Mouse (Mus musculus): ENCODE measurements around the gene Nom1.
"Not testable (repeated sequence)": the region's sequence is repeated elsewhere in the genome, so short reads cannot be mapped to it uniquely, and the experiment has no call there.

Gene Nom1

GRCm38 (mm10) chr5:29434228-29434871, at the start of gene Nom1:
Gene Nom1 (plus strand): TSS chr5:29434664.
- DNase-seq = peak; percentile 85 to 90

- no peak for DNase-seq
Measured at GRCm38 (mm10) chr5:29387591-29387990, 46.9 kb upstream of the Nom1 start.

GRCm38 (mm10) chr5:29388181-29388943, 46.1 kb upstream of the Nom1 start:
- DNase-seq = no peak

- peak; percentile 50 to 79 for DNase-seq
Measured at GRCm38 (mm10) chr5:29388944-29389765, 45.3 kb upstream of the Nom1 start.

- no peak for DNase-seq
Measured at GRCm38 (mm10) chr5:29398427-29398826, 36.0 kb upstream of the Nom1 start.

GRCm38 (mm10) chr5:29410854-29411253, 23.6 kb upstream of the Nom1 start:
- DNase-seq = no peak

GRCm38 (mm10) chr5:29413041-29413440, 21.4 kb upstream of the Nom1 start:
- DNase-seq = no peak

GRCm38 (mm10) chr5:29423330-29423729, 11.1 kb upstream of the Nom1 start:
- not testable (repeated sequence) for DNase-seq

- DNase-seq = peak; percentile 23 to 31
Measured at GRCm38 (mm10) chr5:29434872-29435358, 451 bp downstream of the Nom1 start.

- DNase-seq = no peak
Measured at GRCm38 (mm10) chr5:29435491-29435890, 1.0 kb downstream of the Nom1 start.

GRCm38 (mm10) chr5:29436728-29437127, 2.3 kb downstream of the Nom1 start:
- DNase-seq = not testable (repeated sequence)

- DNase-seq = no peak
Measured at GRCm38 (mm10) chr5:29445275-29445674, 10.8 kb downstream of the Nom1 start.

GRCm38 (mm10) chr5:29452352-29452751, 17.9 kb downstream of the Nom1 start:
- no peak for DNase-seq

- no peak for DNase-seq
Measured at GRCm38 (mm10) chr5:29456895-29457656, 22.6 kb downstream of the Nom1 start.

GRCm38 (mm10) chr5:29462943-29463686, 28.7 kb downstream of the Nom1 start:
- no peak for DNase-seq

- no peak for DNase-seq
Measured at GRCm38 (mm10) chr5:29467489-29468350, 33.3 kb downstream of the Nom1 start.

- DNase-seq = no peak
Measured at GRCm38 (mm10) chr5:29468351-29469065, 34.0 kb downstream of the Nom1 start.

- no peak for DNase-seq
Measured at GRCm38 (mm10) chr5:29469501-29469900, 35.0 kb downstream of the Nom1 start.

- DNase-seq = no peak
Measured at GRCm38 (mm10) chr5:29470271-29470670, 35.8 kb downstream of the Nom1 start.

GRCm38 (mm10) chr5:29470851-29471394, 36.5 kb downstream of the Nom1 start:
- DNase-seq = no peak
